Mouse (Mus musculus): Measurements from ENCODE around the gene Foxn1.
A peak's percentile ranks its signal among the peaks of the same experiment; 100 is the strongest.

Foxn1 gene

DNA sequence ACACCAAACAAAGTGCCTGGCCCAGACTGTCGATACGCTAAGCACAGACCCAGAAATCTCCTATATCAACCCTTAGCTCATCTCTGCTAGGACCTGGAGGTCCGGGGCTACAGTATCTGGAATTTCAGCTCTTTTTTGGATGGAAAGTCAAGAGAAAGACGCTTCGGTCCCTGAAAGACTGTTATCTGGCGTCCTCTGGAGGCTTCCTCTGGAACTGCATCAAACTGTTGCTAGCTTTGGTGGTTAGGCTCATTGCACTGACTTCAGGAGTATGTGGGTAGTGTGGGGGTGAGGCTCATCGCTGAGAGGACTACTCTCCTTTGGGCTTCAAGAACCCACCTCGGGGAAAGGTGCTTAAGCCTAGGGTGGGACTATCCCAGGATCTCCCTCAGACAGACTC, 13.3 kb upstream of the Foxn1 start:
- DNase-seq (ENCODE audit: low spot score) = peak; percentile 23

DNA sequence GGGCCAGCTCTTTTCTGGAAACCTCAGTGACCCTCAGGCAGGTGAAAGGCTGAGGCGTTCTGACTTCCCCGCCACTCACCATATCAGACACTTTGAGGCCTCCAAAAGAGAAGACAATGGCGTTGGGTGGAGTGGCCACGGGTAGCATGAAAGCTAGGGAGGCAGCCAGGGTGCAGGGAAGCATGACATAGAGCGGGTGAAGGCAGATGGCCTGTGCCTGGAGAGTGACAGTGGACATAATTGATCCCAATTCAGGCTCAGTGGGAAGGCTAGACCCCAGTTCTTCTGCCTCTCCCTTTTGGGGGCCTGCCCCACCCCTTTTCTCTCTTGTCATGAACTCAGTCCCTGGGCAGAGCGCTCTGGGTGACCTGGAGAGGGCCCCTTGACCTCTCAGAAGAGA, 11.9 kb upstream of the Foxn1 start:
- DNase-seq (ENCODE audit: low spot score) = no peak

DNA sequence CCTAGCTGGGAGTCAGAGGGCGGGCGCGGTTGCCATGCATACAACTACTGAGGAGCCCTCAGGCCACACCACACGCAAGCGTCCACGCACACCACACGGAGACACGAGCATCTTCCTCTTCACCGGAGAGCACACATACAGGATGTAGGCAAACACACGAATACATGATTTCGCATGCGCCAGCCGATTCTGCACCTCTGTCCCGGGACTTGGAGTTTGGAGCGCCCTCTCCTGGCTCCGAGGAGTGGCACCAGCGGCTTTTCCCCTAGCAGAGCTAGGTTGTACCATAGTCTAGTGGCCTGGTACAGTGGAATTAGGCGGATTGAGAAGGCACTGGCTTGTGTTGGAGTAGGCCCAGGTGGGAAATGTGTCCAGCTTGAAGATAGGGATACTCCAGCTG, 11.0 kb upstream of the Foxn1 start:
- peak; percentile 35 for DNase-seq (ENCODE audit: low spot score)

DNA sequence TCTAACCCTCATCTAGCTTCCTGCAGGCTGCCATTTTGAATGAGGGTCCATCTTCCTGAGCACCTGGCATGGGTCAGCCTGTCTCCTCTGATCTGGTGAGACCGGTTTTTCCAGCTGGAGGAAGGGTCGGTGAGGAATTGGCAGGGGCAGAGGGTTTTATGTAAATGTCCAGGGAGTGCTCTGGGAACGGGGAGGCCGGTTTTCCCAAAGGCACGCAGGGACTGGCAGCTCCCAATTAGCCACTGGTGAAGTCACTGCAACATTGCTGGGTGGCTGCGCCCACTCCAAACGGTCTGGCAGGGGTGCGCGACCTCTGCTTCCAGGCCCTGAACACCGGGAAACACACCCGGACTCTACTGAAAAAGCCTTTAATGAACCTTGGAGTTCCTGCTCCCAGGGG, 10.6 kb upstream of the Foxn1 start:
- no peak for DNase-seq (ENCODE audit: low spot score)

DNA sequence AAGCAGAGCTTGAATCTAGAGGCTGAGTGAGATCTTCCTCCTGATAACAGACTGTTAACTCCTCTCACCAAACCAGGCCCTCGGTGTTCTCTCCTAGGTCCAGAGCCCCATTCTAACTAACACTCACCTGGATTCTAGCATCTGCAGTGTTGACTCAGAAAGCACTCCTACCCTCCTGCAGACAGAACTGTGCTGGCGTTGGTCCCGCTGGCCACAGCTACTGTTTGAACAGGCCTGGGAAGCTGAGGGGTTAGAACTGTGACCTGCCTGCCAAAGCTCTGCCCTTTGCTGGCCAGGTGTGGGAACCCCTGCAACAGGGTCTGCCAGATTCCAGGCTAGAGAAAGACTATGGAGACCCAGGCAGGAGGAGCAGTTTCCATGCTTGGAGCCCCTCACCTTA, 6.4 kb upstream of the Foxn1 start:
- no peak for DNase-seq (ENCODE audit: low spot score)

DNA sequence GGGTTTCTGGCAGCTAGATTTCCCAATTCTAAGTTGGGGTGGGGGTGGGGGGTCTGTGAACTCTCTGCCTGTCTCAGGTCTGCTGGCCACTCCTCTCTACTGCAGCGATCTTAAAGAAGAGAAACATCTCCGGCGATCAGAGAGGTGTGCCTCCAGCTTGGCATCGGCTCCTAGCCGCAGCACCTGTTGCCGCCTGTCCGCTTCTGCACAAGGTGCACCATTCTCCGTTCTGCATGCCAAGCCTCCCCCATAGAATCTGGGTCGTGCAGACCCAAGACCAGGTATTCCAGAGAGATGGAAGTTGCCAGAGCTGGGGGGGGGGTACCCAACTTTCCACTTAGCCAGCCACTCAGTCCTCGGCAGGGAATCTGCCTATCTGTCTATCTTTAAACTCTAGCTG, 582 bp downstream of the Foxn1 start:
- no peak for DNase-seq (ENCODE audit: low spot score)

DNA sequence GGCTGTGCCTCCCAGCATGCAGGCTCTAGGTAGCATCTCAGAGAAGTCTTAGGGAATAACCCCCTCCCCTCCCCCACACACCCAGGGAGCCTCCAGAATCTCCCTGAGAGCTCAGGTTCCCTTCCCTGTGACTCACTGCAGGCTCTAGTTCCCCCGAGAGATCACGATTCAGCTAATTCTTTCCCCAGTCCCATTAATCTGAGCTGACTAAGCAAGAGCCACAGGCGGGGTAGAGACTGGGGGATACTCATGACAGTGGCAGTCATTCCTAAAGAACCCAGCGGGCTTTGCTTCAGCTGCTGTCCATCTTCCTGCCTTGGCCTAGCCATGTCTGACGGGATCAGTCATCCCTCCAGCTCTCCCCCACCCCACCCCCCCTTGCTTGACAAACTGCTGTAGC, 3.7 kb downstream of the Foxn1 start:
- no peak for DNase-seq (ENCODE audit: low spot score)

DNA sequence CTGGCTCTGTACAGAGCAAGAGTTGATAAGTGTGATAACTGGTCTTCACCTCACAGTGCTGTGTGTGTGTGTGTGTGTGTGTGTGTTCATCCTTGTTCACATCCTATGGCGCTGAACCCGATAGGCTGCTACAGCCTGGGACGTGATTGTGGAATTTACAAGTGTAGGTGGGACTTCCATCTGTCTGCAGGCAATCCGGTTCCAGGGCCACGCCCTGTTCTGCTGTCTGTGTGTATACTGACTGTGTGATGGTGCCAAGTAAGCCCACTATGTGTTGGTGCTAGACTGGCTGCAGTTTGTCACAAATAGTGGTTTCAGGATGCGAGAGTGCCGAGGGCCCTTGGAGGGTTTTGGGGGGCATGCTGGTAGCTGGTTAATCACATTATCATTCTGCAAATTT, 4.1 kb downstream of the Foxn1 start:
- no peak for DNase-seq (ENCODE audit: low spot score)

DNA sequence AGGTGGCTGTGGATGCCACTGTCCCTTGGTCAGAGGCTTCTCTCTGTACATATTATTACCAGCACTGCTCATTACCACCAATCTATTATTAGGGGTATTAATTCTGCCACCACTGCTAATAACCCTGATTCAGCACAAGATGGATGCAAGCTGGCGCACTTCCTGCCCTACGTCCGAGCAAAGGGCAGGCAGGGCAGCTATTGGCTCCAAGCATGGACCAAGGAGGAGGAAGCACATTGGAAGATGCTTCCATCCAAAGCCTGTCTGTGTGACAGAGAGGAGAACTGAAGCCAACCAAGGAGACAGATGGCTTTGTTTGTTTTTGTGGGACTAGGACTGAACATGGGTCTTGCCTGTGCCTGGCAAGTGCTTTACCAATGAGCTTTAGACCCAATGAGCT, 5.4 kb downstream of the Foxn1 start:
- DNase-seq (ENCODE audit: low spot score) = no peak

DNA sequence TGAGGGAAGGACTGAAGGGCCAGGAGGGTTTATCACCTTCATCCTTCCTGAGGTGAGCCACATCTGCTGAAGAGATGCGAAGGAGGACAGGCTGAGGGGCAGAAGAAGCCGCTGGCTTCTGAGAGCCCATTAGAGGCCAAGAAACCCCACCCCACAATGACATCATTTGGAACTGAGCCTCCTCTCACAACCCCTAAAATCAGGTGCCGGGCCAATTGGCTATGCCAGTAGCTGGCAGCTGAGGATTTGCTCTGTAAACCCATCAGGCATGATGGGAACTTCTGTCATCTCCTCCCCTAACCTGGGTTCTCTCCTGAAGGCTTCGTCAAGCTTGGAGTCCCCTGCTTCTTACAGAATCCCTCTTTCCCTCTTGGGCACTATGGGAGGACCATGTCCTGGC, 6.0 kb downstream of the Foxn1 start:
- DNase-seq (ENCODE audit: low spot score) = no peak

DNA sequence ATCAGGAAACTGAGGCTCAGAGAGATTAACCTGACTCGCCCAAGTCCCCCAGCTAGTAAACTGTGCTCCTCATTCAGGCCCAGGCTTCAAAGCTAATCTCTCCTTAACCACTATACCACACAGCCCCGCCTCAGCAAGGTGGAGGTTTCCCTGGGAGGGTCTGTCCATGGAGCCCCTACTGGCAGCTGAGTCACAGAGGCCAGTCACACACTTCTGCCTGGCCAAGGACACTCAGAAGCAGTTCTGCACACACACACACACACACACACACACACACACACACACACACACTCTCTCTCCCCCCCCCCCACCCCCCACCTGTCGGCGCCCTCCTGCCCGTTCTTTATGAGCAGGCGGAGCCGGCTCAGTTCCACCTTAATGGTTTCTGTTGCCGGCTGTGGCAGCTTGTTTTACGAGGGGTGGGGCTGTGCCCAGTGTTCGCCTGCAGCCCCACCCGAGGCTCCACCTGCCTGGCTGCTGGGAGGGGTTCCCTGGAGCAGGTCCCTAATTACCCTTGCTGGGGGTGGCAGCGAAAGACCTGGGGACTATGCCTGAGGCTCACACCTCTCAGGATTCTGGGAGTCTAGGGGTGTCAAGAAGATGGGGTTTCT, 8.7 kb downstream of the Foxn1 start:
- DNase-seq (ENCODE audit: low spot score) = no peak

DNA sequence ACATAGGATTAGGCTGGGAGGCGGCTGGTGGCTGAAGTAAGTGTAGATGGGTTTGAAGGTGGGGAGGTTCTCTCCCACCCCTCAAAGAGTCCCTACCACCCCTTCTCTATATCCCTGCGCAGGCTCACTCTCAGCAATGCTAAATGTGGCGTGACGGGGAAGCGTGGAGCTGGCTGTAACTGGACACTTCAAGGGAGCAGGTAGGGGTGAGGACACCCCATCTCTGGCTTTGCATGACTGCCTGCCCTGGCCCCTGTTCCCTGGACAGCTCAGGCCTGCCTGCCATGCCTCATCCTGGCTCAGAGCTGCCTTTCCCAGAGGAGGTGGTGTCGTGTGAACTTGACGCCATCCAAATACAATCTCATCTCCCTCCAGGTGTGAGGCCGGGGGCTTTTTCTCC, 12.2 kb downstream of the Foxn1 start:
- DNase-seq (ENCODE audit: low spot score) = no peak

DNA sequence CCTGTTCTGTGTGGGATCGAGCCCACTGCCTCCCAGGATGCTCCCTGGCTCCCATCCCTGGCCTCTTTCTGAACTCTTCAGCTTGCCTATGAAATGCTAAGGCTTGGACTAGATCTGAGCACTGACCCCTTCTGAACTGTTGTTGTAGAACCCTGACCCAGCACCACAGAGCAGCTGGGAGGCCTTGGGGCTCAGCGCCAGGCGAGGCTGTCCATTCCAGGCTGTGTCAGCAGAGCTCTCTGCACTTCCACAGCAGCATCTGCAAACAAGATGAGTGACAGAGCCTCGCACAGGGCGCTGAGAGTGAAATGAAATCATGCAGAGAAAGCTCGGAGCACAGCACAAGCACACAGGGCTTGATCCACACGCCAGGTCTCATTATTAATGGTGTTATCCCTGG, 13.7 kb downstream of the Foxn1 start:
- no peak for DNase-seq (ENCODE audit: low spot score)

DNA sequence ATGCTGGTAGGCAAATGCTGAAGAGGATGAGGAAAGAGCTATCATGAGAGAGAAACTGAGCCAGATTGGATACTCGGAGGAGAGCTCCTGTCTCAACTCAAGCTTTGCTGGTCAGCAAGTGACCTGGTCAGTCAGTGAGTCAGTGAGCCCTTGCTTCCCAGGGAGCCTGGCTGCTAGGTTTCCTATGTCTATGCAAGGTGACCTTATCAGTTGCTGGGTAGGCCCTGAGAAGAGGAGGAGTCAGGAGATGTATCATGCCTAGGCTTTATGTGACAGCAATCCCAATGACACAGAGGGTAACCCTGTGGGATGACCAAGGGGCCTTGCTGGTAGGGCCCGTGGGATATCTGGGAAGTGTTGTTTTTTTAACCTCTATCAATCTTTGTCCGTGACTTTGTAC, 14.2 kb downstream of the Foxn1 start:
- no peak for DNase-seq (ENCODE audit: low spot score)

DNA sequence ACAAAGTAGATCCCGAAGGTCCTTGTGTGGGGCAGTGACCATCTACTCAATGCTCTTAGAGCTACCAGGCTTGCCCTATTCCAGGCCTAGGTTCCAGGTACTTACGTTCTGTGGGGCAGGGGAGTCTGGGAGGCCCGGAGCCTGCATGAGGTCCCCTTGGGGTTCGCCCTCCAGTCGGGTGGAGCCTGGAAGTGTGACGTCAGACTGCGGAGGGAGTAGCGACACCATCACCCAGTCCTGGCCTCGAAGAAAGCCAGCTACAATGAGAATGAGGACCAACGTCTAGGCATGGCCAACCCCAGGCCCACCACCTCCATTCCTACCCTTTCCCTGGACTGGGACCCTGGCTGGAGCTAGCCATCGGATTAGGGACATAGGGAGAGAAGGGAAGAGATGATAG, 14.6 kb downstream of the Foxn1 start:
- no peak for DNase-seq (ENCODE audit: low spot score)

DNA sequence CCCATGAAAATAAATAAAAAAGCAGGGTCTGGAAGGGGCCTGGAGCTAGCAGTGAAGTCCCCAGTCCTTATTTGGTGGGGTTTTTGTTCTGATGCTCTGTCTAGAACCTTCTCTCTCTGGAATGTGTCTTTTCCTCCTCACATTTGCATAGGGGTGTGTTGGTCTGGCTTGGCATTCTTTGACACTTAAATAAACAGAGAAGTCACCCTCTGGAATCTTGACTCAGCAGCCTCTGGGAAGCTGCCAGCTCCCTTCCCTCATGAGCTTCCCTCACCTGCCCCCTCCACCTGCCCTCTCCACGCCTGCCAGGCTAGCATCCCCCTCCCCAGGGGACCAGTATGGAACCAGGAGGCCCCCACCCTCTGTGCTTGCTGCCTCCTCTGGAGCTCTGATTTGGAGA, 16.0 kb downstream of the Foxn1 start:
- no peak for DNase-seq (ENCODE audit: low spot score)

DNA sequence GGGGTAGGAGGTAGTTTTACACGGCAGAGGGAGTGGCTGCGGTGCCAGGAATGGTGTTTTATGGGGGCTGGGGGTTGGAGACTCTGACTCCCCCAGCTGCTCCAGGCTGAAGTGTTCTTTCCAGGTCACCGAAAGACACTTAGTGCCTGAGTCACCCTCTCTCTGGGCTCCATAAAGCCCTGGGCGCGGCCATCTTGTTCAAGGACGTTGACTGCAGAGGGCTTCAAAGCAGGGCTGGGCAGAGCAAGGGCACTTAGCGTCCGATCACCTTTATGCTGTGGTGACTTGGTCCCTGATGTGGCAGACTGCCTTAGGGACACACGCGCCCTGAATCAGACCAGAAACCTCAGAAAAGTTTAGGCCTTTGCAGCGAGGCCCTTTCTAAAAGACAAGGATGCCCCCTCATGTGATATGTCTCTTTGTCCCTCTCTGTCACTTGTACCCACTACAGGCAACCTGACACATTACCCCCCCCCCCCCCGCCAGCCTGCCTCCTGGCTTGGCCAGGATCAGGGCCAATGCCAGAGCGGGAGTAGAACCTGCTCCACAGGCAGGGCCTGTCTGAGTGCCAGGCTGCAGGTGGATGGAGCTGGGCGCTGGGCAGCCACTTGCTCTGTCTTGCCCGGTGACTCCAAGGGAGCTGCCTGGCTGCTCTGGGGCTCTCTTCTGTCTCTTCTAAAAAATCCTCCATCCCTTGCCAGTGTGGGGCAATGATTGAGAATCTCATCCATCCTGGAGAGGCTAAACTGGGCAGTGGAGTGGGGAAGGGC, 18.7 kb downstream of the Foxn1 start:
- DNase-seq (ENCODE audit: low spot score) = no peak

DNA sequence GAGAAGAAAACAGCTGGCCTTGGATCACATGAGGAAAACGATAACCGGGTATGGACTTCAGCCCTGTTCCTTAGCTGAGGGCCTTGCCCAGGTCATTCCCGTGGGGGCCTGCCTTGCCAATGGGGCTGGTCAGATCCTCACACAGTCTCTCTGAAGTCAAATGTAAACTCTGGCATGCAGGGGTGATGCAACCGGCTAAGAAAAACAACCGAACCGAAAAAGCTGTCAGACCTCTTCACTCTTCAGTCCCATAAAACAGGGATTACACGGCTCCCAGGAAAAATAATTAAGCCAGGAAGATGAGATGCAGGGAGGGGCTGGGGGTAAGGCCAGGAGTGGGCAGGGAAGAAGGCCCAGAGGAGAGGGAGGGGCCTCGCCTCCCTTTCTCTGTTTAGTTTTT, 22.3 kb downstream of the Foxn1 start:
- no peak for DNase-seq (ENCODE audit: low spot score)

DNA sequence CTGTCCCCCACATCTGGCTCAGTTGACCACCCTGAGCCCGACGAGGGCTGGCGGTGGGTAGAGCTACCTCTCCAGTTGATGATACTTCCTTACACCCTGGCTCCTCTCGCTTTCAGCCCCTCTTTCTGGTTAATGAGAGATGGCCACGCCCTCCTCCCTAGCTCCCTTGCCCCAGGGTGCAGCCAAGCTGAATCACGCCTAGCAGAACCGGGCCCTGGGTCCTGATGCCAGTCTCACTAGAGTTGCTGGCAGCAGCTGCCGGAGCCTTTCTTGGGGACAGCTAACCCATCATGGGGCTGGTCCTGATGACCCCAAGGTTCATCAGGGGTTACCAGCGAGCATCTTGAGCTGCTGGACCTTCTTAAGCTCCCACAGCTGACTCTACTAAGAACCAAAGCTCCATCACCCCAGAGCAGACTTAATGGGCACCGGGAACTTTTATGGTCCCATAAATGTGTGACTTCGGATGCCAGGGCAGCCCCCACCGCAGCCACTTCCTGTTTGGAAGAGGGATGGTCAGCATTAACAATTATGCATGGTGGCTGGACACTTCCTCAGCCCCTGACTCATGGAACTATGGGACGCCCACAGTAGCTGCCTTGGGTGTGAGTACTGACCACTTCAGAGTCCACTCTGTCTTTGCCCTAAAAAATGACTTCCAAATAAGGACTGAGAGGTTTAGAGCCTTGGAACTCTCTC, 22.9 kb downstream of the Foxn1 start:
- no peak for DNase-seq (ENCODE audit: low spot score)

DNA sequence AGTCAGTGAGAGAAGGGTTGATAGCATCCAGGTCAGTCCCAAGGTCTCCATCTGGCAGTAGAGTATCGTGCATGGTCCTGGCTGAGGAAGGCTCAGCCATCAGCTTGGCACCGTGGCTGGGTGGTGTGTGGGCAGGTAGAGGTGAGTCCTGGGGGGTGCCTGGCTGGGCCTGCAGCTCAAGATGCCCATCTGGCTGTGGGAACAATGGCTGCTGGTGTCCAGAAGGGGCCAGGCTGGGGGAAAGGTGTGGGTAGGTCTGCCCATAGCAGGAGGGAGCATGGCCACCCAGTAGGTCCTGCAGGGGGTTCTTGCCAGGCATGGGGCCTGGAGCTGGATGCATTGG, 25.6 kb downstream of the Foxn1 start:
- DNase-seq (ENCODE audit: low spot score) = no peak

DNA sequence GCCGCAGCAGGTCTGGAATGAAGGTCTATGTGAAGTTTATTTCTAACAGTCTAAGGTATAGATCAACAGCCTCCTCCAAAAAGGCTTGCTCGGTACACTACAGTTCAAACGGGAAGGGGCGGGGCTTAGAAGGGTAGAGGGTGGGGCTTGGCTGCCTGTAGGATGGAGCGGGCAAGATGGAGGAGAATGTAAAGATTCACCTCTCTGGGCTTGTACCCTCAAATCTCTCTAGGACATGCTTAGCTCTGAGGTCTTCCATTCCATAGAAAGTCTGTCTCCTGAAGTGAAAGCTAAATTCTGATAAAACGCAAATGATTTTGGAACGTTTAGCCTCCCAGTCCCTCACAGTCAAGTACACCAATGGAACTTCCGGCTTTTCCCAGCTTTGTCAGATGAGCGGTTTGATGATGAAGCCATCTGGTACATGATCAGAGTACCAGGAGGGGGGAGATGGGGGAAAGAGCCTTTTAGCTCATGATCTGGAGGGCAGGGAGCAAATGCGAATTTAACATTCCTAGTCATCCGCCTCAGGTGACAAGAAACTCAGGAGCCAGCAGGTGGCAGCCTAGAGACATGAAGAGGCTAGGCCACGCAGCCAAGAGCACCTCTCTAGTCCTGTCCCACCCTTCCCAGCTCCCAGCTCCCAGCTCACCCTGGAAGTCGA, 26.1 kb downstream of the Foxn1 start:
- DNase-seq (ENCODE audit: low spot score) = peak; percentile 51

DNA sequence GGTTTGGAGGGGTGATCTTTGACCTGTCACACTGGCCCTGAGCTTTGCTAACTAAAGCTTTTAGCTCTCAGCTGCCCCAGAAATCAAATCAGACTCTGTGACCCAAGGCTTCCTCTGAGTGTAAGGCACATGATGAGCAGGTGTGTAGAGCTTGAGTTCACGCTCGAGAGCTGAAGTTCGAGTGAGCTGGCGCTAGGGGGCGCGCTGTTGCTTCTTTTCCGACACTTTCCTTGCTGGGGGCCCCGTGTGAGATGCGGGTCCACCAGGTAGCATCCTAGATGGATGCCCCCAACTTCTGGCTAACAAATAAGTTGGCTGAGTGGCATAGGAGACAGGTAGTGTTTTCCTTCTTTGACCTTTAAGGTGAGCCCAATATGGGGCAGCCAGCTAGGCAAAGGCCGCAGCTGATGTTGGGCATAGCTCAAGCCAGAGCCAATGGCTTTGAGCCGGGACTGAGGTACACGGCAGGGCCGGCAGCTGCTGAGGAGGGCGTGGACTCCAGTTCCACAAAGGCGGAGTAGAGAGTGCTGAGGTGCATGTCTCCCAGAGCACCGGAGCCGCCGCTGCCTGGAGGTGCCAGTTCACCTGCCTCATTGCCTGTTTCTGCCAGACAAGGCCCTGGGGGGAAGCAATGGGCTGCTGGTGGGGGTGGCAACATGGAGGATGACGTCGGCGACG, 27.9 kb downstream of the Foxn1 start:
- no peak for DNase-seq (ENCODE audit: low spot score)
